Mouse (Mus musculus) liver, embryonic 14.5 days (tissue): ENCODE measurements around the gene Grhl3. TPM values are rescaled to one million over a fixed set of nuclear protein-coding genes. Genes with fewer than 3 reads are reported as not detected.
A peak's percentile ranks its signal among the peaks of the same experiment; 100 is the strongest.

Source experiments
- ATAC-seq: fragments of 200-750 bp; cut with Nextera tagmentation; 2 replicates; pipeline ENCODE4 v1.8.0; 2017; ENCODE audit warnings: moderate number of reproducible peaks, mild to moderate bottlenecking, moderate library complexity; ENCODE audit not compliant: insufficient read depth
- DNase-seq, 3 experiments: peaks; one replicate each; pipeline ENCODE4 v3.0.0-alpha.2; 2012 to 2013; ENCODE audit warnings: low read depth in 3 of 3, low spot score in 3 of 3
- H3K27ac ChIP-seq: fragments of 300-500 bp; sonication (generic); 2 replicates; pipeline ENCODE4 v1.5.1; 2014; ENCODE audit warnings: moderate library complexity, mild to moderate bottlenecking, control low read depth, inconsistent platforms
- H3K27me3 ChIP-seq: fragments of 300-500 bp; sonication (generic); 2 replicates; pipeline ENCODE4 v1.6.1; 2014; ENCODE audit warnings: mild to moderate bottlenecking, low read length, moderate library complexity; ENCODE audit not compliant: control insufficient read depth, insufficient read depth
- H3K36me3 ChIP-seq: fragments of 300-500 bp; sonication (generic); replicated peaks from 2 replicates; pipeline ENCODE4 v1.6.1; 2014; ENCODE audit warnings: low read depth; ENCODE audit not compliant: control insufficient read depth, insufficient read depth
- H3K4me1 ChIP-seq, 2 experiments: fragments of 200-500 bp in 1 of 2; fragments of 300-500 bp in 1 of 2; sonication (generic) in 1 of 2; replicated peaks; 2 replicates each; pipeline ENCODE4 v1.6.1; 2012 to 2014; ENCODE audit warnings: antibody characterized with exemption in 1 of 2, inconsistent platforms in 1 of 2, low read length in 1 of 2; ENCODE audit not compliant: control insufficient read depth in 2 of 2, insufficient read depth in 2 of 2
- H3K4me2 ChIP-seq: fragments of 300-500 bp; sonication (generic); 2 replicates; pipeline ENCODE4 v1.6.1; 2014; ENCODE audit warnings: low read depth, mild to moderate bottlenecking, control low read depth, moderate library complexity
- H3K4me3 ChIP-seq, 2 experiments: fragments of 200-500 bp in 1 of 2; fragments of 300-500 bp in 1 of 2; sonication (generic) in 1 of 2; 2 replicates each; pipeline ENCODE4 v1.5.1; 2012 to 2014; ENCODE audit warnings: low read depth in 2 of 2, low read length in 2 of 2, mild to moderate bottlenecking in 2 of 2, control low read depth in 1 of 2, inconsistent platforms in 1 of 2, moderate library complexity in 1 of 2; ENCODE audit not compliant: insufficient read depth in 1 of 2
- H3K9ac ChIP-seq: fragments of 300-500 bp; sonication (generic); replicated peaks from 2 replicates; pipeline ENCODE4 v1.6.1; 2014; ENCODE audit warnings: mild to moderate bottlenecking, control low read depth, moderate library complexity
- H3K9me3 ChIP-seq: fragments of 300-500 bp; sonication (generic); 2 replicates; pipeline ENCODE4 v1.6.1; 2016; ENCODE audit warnings: low read length, mixed read lengths; ENCODE audit not compliant: control insufficient read depth
- CTCF ChIP-seq: IDR thresholded peaks from 2 replicates; pipeline ENCODE4 v1.5.1; 2016; ENCODE audit warnings: antibody characterized with exemption, low read depth, control low read depth
- EP300 ChIP-seq: IDR thresholded peaks from 2 replicates; pipeline ENCODE4 v1.6.1; 2016; ENCODE audit warnings: antibody characterized with exemption, low read depth
- WGBS: fragments of 180-500 bp; shearing (Covaris S2); extraction: QIAGEN DNeasy Blood & Tissue Kit; methylation state at CpG from one replicate; pipeline ENCODE4 v1.1.7; 2014; ENCODE audit not compliant: insufficient replicate concordance; 5-methylcytosine and 5-hydroxymethylcytosine counted together
- polyA plus RNA-seq, 2 experiments: library from polyadenylated mRNA; depleted of rRNA in 1 of 2; stranded (reverse) in 1 of 2; unstranded in 1 of 2; fragments of >200 nt; fragmentation: Nextera tagmentation in 1 of 2; extraction: Ambion mirVana in 1 of 2; gene quantifications; 2 replicates each; pipeline versions ENCODE4 v1.2.1 to v1.2.3; 2012 to 2014

Gene Grhl3
- polyA plus RNA-seq, 2 experiments, result 0.11 to 0.13 TPM

GRCm38 (mm10) chr4:135609986-135610385 is 36.6 kb upstream of the Grhl3 start:
- Histone ChIP-seq H3K27me3 (no peaks in the 10 kb centered on the region), H3K4me3 (no peak overlapping the region), H3K4me1 (peaks cover 0 to 6% of the 10 kb centered on the region in 2 experiments; a peak in 1 of 4 replicates), H3K27ac (no peak overlapping the region), H3K4me2 (no peak overlapping the region), H3K9ac (no peak overlapping the region), H3K36me3 (no peaks in the 10 kb centered on the region), H3K9me3 (peaks cover 8% of the 10 kb centered on the region; the same call in 1 of the 2 replicates)
- ATAC-seq (no peak), DNase-seq (no peak)
- 44% methylated on average over 2 of the region's 2 CpGs for WGBS
- TF ChIP-seq CTCF (peak; percentile 51), EP300 (no peak)

- TF ChIP-seq EP300, result no peak
- no peak for TF ChIP-seq CTCF
- Histone ChIP-seq H3K9me3 (peaks cover 8% of the 10 kb centered on the region; the same call in 1 of the 2 replicates), H3K9ac (no peak overlapping the region), H3K4me3 (no peak overlapping the region), H3K4me2 (no peak overlapping the region), H3K36me3 (no peaks in the 10 kb centered on the region), H3K4me1 (no peaks in the 10 kb centered on the region), H3K27me3 (no peaks in the 10 kb centered on the region), H3K27ac (no peak overlapping the region)
- DNase-seq, result no peak
- WGBS, result 53% methylated on average over 18 of the region's 18 CpGs
- no peak for ATAC-seq
Observed at GRCm38 (mm10) chr4:135607979-135608885, 34.8 kb upstream of the Grhl3 start.

- DNase-seq, result no peak
- Histone ChIP-seq H3K4me1 (no peaks in the 10 kb centered on the region), H3K27me3 (no peaks in the 10 kb centered on the region), H3K9ac (no peak overlapping the region), H3K9me3 (peaks cover 8% of the 10 kb centered on the region; the same call in 1 of the 2 replicates), H3K27ac (no peak overlapping the region), H3K36me3 (no peaks in the 10 kb centered on the region), H3K4me3 (no peak overlapping the region), H3K4me2 (no peak overlapping the region)
- TF ChIP-seq CTCF (no peak), EP300 (no peak)
- WGBS, result 62% methylated on average over 7 of the region's 7 CpGs
- ATAC-seq, result no peak
Observed at GRCm38 (mm10) chr4:135606271-135606670, 32.8 kb upstream of the Grhl3 start.

- 69% methylated on average over 3 of the region's 3 CpGs for WGBS
- no peaks in the 10 kb centered on the region for H3K36me3 ChIP-seq
- no peaks in the 10 kb centered on the region for H3K27me3 ChIP-seq
- no peaks in the 10 kb centered on the region for H3K4me1 ChIP-seq
- TF ChIP-seq CTCF (no peak), EP300 (no peak)
- no peak overlapping the region for H3K27ac ChIP-seq
- no peaks in the 10 kb centered on the region for H3K9me3 ChIP-seq
- H3K4me3 ChIP-seq, result no peak overlapping the region
- no peak for ATAC-seq
- no peak overlapping the region for H3K9ac ChIP-seq
- DNase-seq, result no peak
- no peak overlapping the region for H3K4me2 ChIP-seq
Observed at GRCm38 (mm10) chr4:135601530-135601929, 28.1 kb upstream of the Grhl3 start.

GRCm38 (mm10) chr4:135599497-135600182 is 26.2 kb upstream of the Grhl3 start:
- 55% methylated on average over 7 of the region's 7 CpGs for WGBS
- TF ChIP-seq CTCF, result no peak
- no peak for TF ChIP-seq EP300
- Histone ChIP-seq H3K9ac (no peak overlapping the region), H3K4me1 (no peaks in the 10 kb centered on the region), H3K27me3 (no peaks in the 10 kb centered on the region), H3K36me3 (no peaks in the 10 kb centered on the region), H3K4me2 (no peak overlapping the region), H3K27ac (no peak overlapping the region), H3K4me3 (no peak overlapping the region), H3K9me3 (no peaks in the 10 kb centered on the region)
- DNase-seq, result no peak
- ATAC-seq, result no peak
